Mouse (Mus musculus) liver, postnatal 0 days (tissue): ENCODE results near the gene Xpo4. TPM values are rescaled to one million over a fixed set of nuclear protein-coding genes. Genes with fewer than 3 reads are reported as not detected.

ENCODE experiments used
- ATAC-seq: fragments of 200-750 bp; cut with Nextera tagmentation; 2 replicates; pipeline ENCODE4 v1.8.0; 2017; ENCODE audit warnings: mild to moderate bottlenecking, moderate library complexity
- DNase-seq: peaks from one replicate; pipeline ENCODE4 v3.0.0-alpha.2; 2016
- H3K27ac ChIP-seq: fragments of 300-500 bp; sonication (generic); 2 replicates; pipeline ENCODE4 v1.5.1; 2014; ENCODE audit warnings: antibody characterized with exemption, moderate library complexity, mild to moderate bottlenecking, low read depth
- H3K27me3 ChIP-seq: fragments of 300-500 bp; sonication (generic); 2 replicates; pipeline ENCODE4 v1.6.1; 2014; ENCODE audit warnings: low read length, control low read depth, mixed read lengths; ENCODE audit not compliant: insufficient read depth
- H3K36me3 ChIP-seq: fragments of 300-500 bp; sonication (generic); replicated peaks from 2 replicates; pipeline ENCODE4 v1.6.1; 2014; ENCODE audit warnings: mild to moderate bottlenecking, control low read depth, low read length, moderate library complexity, mixed read lengths; ENCODE audit not compliant: insufficient read depth
- H3K4me1 ChIP-seq: fragments of 300-500 bp; sonication (generic); 2 replicates; pipeline ENCODE4 v1.6.1; 2014; ENCODE audit warnings: antibody characterized with exemption, mild to moderate bottlenecking, control low read depth; ENCODE audit not compliant: insufficient read depth
- H3K4me2 ChIP-seq: fragments of 300-500 bp; sonication (generic); 2 replicates; pipeline ENCODE4 v1.6.1; 2014; ENCODE audit warnings: low read depth, mild to moderate bottlenecking, low read length, moderate library complexity, mixed read lengths
- H3K4me3 ChIP-seq: fragments of 300-500 bp; sonication (generic); 2 replicates; pipeline ENCODE4 v1.5.1; 2014; ENCODE audit warnings: low read depth, low read length
- H3K9ac ChIP-seq: fragments of 300-500 bp; sonication (generic); replicated peaks from 2 replicates; pipeline ENCODE4 v1.6.1; 2014; ENCODE audit warnings: mild to moderate bottlenecking, moderate library complexity
- H3K9me3 ChIP-seq: fragments of 300-500 bp; sonication (generic); 2 replicates; pipeline ENCODE4 v1.6.1; 2016; ENCODE audit warnings: mild to moderate bottlenecking, control low read depth, low read length, mixed read lengths
- CTCF ChIP-seq: sonication (generic); IDR thresholded peaks from 2 replicates; pipeline ENCODE4 v1.5.1; 2016; ENCODE audit warnings: antibody characterized with exemption, low read depth
- EP300 ChIP-seq: IDR thresholded peaks from 2 replicates; pipeline ENCODE4 v1.6.1; 2016; ENCODE audit warnings: antibody characterized with exemption, low read depth, mild to moderate bottlenecking
- WGBS: fragments of 180-500 bp; shearing (Covaris S2); extraction: QIAGEN DNeasy Blood & Tissue Kit; methylation state at CpG from one replicate; pipeline ENCODE4 v1.1.7; 2014; ENCODE audit not compliant: insufficient replicate concordance; 5-methylcytosine and 5-hydroxymethylcytosine counted together
- polyA plus RNA-seq: library from polyadenylated mRNA; unstranded; fragments of >200 nt; fragmentation: Nextera tagmentation; extraction: Ambion mirVana; gene quantifications from 2 replicates; pipeline ENCODE4 v1.2.1, GENCODE M21; 2015

Gene Xpo4
- polyA plus RNA-seq, 1 experiment from 2014 or later: 4.9 TPM

DNA sequence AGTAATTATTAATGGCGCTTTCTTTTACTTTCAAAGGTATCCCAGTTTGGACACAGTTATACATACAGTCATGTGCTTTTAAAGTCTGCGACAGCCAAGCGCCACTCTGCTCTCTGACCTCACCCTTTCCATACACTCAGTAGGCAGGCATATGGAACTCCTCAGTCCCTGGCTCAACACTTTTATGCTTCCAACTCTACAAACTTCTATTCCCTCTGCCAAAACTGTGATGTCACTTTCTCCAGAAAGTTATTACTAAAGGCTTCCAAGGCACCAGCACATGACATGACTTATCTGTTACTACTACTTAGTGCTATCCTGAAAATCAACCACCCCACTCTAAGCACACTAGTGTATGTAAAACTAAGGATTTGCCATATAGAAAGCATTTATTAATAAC is 26.1 kb downstream of the Xpo4 start:
- WGBS: 93% methylated on average over 3 of the region's 3 CpGs
- H3K4me1 ChIP-seq: no peaks in the 10 kb centered on the region
- TF ChIP-seq EP300: no peak
- TF ChIP-seq CTCF: no peak
- H3K27me3 ChIP-seq: no peaks in the 10 kb centered on the region
- H3K4me2 ChIP-seq: no peak overlapping the region
- H3K9me3 ChIP-seq: no peaks in the 10 kb centered on the region
- H3K36me3 ChIP-seq: peaks cover 21% of the 10 kb centered on the region
- DNase-seq: no peak
- no peak overlapping the region for H3K9ac ChIP-seq
- no peak for ATAC-seq
- no peak overlapping the region for H3K27ac ChIP-seq
- no peak overlapping the region for H3K4me3 ChIP-seq

DNA sequence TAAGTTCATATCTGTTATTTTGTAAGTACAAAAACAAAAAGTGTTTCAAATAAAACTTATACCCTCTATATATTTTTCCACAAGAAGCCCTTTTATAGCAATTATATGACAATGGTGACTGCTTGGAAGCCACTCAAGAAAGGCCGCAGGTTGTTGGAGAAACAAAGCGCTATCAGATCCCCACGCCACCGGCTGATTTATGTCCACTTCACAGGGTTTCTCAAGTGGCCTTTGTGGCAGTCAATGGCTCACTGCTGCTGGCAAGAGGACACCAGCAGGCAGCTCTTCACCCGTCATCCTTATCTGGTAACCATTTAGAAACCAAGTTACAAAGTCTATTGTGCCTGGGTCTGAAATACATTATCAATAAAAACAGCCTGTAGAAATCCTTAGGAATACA is 31.1 kb downstream of the Xpo4 start:
- no peaks in the 10 kb centered on the region for H3K9me3 ChIP-seq
- H3K27ac ChIP-seq: no peak overlapping the region
- H3K27me3 ChIP-seq: no peaks in the 10 kb centered on the region
- H3K36me3 ChIP-seq: peaks cover 17% of the 10 kb centered on the region; the same call in 1 of the 2 replicates
- DNase-seq: no peak
- WGBS: 81% methylated on average over 5 of the region's 5 CpGs
- H3K9ac ChIP-seq: no peak overlapping the region
- H3K4me2 ChIP-seq: no peak overlapping the region
- no peak for TF ChIP-seq CTCF
- TF ChIP-seq EP300: no peak
- no peak for ATAC-seq
- no peaks in the 10 kb centered on the region for H3K4me1 ChIP-seq
- no peak overlapping the region for H3K4me3 ChIP-seq

DNA sequence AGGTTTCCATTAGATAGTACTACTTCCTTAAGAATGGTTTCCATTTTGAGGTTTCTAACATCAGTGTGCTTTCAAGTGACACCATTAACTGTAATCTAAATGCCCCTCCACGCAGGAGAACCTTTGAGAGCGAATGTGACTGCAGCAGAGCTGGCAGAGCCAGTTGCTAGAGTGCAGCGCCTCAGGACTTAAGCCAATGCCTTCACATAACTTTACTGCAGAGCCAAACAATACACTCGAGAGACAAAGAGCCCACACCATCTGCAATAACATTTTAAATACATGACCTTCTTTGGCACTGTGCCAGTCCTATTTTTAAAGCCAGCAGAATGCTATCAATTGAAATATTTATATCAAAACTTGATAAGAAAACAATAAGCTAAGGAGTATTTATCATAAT is 35.6 kb downstream of the Xpo4 start:
- Histone ChIP-seq H3K4me1 (no peaks in the 10 kb centered on the region), H3K27me3 (no peaks in the 10 kb centered on the region), H3K4me3 (no peak overlapping the region), H3K9me3 (no peaks in the 10 kb centered on the region), H3K27ac (no peak overlapping the region), H3K9ac (no peak overlapping the region), H3K4me2 (no peak overlapping the region), H3K36me3 (peaks cover 36% of the 10 kb centered on the region)
- WGBS: 78% methylated on average over 4 of the region's 4 CpGs
- DNase-seq (no peak), ATAC-seq (no peak)
- TF ChIP-seq CTCF: no peak

DNA sequence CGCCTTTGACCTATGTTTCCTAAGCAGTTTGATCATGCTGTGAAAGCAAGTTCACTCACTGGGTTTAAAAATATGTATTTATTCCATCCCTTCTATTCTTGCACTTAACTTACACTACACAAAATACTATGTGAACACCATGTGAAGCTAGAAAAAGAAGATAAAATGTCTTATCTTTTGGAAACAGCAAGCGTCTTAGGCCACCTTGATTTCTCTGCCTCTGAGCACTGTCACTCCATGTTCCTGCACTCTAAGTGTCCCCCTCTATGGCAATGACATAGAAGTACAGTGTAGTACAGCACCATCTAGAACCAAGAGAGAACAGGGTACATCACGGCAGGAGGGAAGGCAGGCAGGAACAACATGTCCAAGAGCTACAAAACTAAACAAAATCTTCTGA is 42.3 kb downstream of the Xpo4 start:
- Histone ChIP-seq H3K4me2 (no peak overlapping the region), H3K4me3 (no peak overlapping the region), H3K27me3 (no peaks in the 10 kb centered on the region), H3K36me3 (peaks cover 39% of the 10 kb centered on the region), H3K9ac (no peak overlapping the region), H3K27ac (no peak overlapping the region), H3K9me3 (no peaks in the 10 kb centered on the region), H3K4me1 (no peaks in the 10 kb centered on the region)
- WGBS: 48% methylated on average over 3 of the region's 3 CpGs
- ATAC-seq: peak; percentile 59
- no peak for DNase-seq
- TF ChIP-seq CTCF: 0 out of 2 replicates have a peak, but pooled peaks have one; percentile 8
- peak; percentile 73 for TF ChIP-seq EP300

DNA sequence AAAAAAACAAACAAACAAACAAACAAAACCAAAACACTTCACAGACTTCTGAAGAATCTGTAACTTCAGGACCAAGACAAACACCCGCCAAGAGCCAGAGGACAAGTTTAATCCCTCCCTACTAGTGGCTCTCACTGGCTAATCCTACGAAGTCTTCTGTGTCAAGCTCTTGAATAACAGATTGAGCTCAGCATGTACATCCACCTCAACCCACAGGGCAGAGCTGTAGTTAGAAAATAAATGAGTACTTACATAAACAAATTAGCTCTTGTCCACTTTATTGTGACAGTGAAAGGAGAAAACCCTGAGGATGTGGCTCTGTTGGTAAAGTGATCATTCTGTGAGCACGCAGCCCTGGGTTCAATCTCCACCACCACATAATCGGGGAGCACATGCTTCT is 43.5 kb downstream of the Xpo4 start:
- Histone ChIP-seq H3K27me3 (no peaks in the 10 kb centered on the region), H3K9me3 (no peaks in the 10 kb centered on the region), H3K4me2 (no peak overlapping the region), H3K27ac (no peak overlapping the region), H3K36me3 (peaks cover 32% of the 10 kb centered on the region), H3K4me3 (no peak overlapping the region), H3K4me1 (no peaks in the 10 kb centered on the region), H3K9ac (no peak overlapping the region)
- ATAC-seq: no peak
- TF ChIP-seq CTCF (no peak), EP300 (no peak)
- 85% methylated on average over 4 of the region's 4 CpGs for WGBS
- no peak for DNase-seq

DNA sequence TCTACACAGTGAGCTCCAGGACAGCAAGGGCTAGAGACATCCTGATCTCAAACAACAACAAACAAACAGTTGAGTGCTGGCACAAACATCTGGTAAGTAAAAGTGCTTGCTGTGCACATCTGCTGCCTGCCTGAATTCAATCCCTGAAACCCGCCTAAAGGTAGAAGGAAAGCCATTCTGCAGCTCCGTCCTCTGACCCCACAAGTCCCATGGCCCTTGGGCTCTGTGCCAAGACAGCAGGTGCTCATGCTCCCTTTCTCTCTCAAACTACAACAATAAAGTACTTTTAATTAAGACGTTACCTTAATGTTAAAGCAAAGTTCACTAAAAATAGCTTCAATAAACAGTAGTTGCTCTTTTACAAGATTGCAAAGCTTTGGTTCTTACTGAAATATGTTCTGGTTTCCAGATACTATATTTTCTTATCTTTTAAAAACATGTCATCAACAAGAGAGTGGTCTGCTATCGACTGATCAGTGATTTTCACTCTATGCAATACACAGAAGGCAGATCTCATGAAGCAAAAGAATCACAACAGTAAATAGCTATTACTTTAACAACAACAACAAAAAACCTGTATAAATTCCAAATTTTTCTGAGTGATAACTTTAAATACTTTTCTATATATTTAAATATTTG is 44.5 kb downstream of the Xpo4 start:
- 63% methylated on average over 4 of the region's 4 CpGs for WGBS
- Histone ChIP-seq H3K27ac (no peak overlapping the region), H3K4me3 (no peak overlapping the region), H3K9ac (no peak overlapping the region), H3K4me2 (no peak overlapping the region), H3K4me1 (no peaks in the 10 kb centered on the region), H3K27me3 (no peaks in the 10 kb centered on the region), H3K9me3 (no peaks in the 10 kb centered on the region), H3K36me3 (peaks cover 28% of the 10 kb centered on the region)
- ATAC-seq (no peak), DNase-seq (peak; percentile 21)
- TF ChIP-seq EP300: no peak
- TF ChIP-seq CTCF: no peak
